Mouse (Mus musculus) adrenal gland, postnatal 36 days (tissue): Measurements from ENCODE around the gene Tmem39b. TPM values are rescaled to one million over a fixed set of nuclear protein-coding genes. Genes with fewer than 3 reads are reported as not detected.

Source experiments
- DNase-seq, 2 experiments: peaks; one replicate each; pipeline ENCODE4 v3.0.0; 2021; ENCODE audit warnings: mixed read lengths in 1 of 2
- total RNA-seq, 2 experiments: library from RNA; stranded (reverse); gene quantifications; 2 replicates each; pipeline ENCODE4 v1.2.3; 2021

The Tmem39b gene
- total RNA-seq, 2 experiments from 2014 or later: 11.0 to 13.3 TPM

DNA sequence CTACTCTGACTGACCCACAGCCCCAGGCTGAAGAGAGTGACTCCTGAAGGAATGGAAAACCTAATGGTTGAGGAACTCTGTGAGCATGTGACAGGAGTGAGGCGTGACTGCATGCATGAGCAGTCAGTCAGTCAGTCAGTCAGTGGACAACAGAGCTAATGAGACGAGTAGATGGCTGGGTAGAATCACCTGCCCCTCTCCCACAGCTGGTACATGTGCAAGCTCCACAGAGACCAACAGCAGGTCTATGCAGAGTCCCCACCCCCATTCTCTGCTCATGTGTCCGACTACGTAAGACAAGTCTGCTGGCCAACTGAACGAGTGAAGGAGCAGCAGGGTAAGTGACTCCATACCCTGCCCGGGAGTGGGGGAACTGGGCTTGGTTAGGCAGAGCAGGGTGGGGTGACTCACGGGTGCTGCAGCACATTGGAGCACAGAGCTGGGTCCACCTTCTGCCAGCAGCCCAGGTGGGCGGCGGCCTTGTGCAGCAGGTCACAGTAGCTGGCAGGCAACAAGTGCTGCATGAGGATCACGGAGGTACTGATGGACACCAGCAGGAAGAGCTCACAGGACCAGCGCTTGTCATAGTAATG lies 12.6 kb downstream of the Tmem39b start:
- no peak for DNase-seq

DNA sequence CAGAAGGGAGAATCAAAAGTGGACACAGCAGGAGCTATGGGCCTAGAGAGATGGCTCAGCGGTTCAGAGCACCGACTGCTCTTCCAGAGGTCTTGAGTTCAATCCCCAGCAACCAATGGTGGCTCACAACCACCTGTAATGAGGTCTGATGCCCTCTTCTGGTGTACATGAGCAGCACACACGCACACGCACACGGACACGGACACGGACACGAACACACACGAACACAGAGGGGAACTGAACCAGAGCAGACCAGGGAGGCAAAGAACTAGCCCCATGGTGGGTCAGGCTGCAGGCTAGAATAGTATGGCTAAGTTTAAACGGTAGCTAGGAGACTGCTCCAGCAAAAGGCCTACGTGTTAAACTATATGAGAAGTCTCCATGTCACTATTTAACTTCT lies 14.8 kb downstream of the Tmem39b start:
- no peak for DNase-seq

DNA sequence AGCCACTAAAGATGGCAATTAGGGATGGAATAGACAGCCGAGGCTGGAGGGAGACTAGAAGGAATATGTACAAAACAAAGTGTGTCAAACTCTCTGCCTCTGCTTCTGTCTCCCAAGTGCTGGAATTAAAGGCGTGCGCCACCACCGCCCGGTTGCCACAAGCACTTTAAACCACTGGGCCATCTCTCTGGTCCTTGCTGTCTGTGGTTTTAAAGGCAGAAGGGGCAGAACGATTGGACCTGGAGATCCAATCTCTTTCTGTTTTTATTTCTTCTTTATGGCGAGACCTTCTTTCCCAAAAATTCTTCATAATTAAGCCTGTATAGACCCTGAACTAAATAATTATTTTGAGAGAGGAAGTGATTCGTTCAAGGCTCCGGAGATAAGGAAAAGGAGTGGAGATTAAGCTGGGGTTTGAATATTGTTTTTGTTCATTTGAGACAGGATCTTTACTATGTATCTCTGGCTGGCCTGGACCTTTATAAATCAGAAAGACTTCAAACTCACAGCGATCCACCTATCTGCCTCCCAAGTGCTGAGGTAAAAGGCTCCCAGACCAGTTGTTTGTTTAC lies 23.7 kb downstream of the Tmem39b start:
- no peak for DNase-seq

DNA sequence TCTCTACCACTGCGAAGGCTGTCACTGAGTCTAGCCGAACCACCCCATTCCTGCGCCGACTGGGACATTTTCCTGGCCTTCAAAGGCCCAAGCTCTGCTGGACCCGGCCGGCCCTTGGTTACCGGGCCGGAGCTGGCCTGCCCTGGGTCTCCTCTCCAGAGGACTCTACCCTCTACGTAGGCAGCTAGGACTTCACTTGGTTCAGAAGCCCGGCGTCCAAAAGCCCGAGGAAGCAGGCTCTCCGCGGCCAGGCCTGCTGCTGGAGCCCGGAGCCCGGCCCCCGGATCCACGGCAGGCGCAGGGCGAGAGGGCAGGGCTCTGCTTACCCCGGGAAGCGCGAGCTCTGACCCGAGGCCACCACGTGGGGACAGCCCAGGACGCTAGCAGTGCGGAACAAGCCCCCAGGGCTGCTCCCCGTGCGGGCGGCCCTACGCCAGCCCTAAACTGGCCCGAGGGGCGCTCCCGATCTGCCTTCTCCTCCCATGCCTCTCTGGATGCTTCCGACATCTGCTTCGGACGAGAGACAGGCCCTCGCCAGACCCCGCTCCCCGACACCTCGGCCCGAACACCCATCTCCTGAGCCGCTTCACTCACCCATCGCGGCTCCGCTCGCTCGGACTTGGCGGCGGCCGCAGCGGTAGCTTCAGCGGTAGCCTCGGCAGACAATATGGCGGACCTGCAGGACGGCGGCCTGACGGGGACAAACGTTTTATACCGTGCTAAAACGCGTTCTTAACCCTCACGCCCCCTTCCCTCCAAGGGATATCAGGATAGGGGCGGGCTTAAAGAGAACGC lies 24.4 kb downstream of the Tmem39b start, which contains the start of gene Kpna6:
Kpna6 (minus strand) TSS at position 685 of the 795 bp plus-strand sequence.
- peak; percentile 92 to 93 for DNase-seq

DNA sequence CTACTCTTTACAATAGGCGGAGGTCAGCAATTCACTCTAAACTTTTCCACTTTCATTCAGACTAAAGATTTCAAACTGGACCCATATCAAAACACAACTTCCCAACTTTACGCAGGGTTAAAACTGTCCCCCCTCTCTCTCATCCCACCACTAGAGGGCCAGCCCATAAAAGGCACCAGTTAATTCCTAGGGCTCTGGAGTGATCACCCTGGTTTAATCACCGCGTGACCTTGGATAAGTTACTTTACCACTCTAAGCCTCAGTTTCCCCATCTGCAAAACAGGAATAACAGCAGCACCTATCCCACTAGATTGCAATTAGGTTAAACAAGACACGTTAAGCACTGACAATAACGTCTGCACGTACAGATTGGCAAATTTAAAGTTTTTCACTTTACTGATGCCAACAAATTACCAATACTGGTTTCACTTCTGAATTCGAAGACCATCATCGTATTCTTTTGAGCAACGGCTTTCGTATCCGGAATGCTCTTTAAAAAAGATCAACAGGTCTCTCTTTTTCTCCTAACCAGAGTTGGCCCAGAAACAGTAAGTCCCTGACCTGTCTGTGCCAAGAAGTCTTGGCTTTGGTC lies 25.1 kb downstream of the Tmem39b start:
- DNase-seq: peak; percentile 50 to 69

DNA sequence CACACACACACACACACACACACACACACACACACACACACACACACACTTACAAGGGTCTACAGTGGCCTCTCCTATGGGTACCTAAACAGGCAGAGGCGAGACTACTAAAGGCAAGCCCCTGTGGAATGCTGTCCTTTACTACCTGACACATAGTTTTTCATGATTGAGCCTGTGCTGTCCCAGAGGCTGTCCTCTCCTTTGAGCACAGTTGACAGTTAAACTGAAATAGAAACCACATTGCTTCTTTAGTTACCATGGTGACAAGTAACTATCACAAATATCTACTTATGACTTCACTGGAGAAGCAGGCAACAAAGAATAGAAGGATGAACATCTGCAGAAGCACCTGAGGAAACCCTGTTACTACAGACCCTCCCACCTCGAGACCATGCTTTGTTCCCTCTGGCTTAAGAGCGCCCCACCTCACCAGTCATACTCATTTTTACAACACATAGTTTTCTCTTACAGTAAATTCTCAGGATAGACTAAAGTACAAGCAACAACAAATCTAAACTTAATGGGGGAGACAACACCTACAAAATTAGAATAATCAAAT lies 34.3 kb downstream of the Tmem39b start:
- no peak for DNase-seq

DNA sequence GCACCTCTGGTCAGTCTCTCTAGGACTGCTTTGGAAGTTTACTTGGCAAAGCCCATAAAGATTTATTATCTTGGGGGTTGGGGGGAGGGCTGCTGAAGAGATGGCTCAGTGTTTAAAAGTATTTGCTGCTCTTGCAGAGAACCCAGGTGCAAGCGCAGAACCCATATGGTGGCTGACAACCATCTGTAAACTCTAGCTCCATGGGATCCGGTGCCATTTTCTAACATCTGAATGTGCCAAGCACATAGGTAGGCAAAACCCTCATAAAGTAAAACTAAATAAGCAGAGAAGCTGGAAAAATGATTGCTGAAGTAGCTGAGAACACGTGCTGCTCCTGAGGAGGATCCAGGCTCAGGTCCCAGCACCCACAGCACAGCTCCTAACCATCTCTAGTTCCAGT lies 35.1 kb downstream of the Tmem39b start:
- no peak for DNase-seq

DNA sequence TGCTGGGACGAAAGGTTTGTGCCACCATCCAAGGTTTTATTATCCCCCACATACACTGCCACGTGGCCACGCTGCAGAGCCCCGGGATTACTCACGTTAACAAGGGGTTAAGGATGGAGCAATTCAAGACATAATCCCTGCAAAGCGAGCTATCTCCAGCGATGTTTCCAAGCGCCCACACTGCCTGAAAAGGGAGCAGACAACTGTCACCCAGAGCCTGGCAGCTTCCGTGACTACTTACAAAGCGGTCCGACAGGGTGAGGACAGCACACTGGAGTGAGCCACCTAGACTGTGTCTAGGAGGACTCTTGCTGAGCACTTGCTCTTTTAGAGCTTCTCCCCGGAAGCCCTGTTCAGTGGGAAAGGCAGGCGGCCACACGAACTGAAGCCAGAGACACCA lies 41.9 kb downstream of the Tmem39b start:
- DNase-seq: no peak

DNA sequence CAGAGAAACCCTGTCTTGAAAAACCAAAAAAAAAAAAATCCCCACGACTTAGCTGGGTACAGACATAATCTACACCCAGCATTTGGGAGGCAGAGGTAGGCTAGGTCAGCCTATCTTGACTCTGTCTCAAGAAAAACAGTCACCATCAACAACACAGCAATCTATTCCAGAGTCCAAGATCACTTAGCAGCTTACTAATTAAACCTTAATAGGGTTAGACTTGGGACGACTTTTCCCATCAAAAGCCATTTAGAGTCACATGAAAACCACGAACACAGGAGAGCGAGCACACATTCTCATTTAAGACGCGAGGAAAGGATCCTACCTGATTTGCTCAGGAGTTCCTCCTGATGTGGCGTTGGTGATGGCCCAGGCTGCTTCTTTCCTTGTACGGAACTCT lies 46.3 kb downstream of the Tmem39b start:
- DNase-seq: no peak

DNA sequence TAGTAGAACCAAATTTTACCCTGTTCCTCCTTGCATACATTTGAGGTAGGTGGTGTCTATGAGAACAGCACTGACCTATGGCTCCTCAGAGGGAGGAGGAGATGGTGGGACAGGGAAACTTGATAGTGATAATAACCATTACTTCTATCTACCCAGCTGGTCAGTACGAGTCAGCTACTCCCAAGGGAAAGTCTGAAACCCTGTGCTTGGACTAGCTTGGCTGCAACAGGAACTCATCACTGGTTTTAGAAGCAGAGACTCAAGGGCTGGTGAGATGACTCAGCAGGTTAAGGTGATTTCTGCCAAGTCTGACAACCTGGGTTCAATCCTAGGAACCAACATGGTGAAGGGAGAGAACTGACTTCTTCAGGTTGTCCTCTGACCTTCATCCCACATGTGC lies 48.0 kb downstream of the Tmem39b start:
- no peak for DNase-seq

DNA sequence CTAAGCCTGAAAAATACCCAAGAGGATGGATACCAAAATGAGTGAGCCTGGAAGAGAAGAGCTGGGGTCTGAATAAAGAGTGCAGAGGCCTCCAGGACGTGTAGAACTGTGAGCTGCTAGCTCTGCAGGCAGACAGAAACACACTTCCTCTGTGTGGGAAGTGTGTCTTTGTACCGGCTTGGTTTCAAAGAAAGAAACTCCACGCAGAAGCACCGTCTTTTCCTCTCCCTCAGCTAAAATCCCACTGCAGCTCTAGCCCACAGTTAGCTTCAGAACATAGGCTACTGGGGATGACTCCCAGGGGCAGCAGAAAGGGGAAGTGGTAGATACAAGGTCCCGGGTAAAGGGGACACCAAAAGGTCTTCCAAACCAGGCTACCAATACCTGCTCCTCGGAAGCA lies 51.4 kb downstream of the Tmem39b start:
- no peak for DNase-seq

DNA sequence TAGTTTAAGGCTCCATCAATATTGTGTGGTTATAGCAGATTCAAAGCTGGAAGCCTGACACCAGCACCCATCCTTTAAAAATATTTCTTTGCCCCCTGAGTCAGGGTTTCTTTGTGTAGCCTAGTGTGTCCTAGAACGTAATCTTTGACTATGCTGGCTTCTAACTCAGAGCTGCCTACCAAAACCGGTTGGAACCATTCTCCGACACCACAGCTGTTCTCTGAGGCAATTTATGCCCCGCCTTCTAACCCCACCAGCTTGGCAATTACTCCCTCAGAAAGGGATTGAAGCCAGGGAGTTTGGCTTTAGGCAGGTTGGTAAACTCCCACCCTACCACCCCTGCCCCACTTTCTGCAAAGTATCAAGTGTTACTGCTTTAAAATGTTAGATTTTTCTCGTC lies 54.9 kb downstream of the Tmem39b start:
- no peak for DNase-seq

DNA sequence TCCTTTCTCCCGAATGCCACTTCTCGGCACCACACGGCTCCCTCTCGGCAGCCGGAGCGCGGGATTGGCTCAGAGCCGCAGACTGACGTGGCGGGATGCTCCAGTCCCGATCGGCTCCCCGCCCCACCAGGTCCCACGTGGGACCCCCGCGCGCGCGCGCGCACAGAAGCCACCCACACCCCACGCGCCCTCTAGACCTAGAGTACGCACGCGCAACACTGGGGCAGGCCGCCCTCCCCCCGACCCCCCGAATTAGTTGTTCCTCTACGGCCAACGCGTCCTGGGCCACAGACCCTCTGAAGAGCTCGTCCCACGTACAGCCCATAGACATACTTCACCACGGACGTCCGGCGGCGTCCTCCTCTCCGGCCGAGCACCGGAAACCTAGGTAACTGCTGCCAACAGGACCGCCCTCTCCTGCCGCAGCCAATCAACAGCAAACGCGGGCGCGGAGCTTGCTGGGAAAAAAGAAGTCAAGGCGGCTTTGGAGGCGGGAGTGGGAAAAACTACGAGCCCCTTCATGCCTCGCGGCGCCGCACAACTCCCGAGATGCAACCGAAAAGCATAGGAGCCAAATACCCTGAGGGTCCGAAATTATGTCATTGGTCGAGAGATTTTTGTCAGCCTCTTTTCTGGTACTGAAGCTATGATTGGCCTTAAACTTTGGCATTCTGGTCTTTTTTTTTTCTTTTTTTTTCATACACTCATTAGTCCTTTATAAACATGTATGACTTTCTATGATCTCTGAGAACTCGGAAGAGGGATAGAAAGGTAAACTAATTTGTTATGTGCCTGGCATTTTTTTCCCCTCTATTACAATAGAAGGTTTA lies 55.8 kb downstream of the Tmem39b start, which contains the start of gene Txlna:
Txlna (minus strand) TSS at position 428 of the 830 bp plus-strand sequence.
- peak; percentile 97 to 98 for DNase-seq

DNA sequence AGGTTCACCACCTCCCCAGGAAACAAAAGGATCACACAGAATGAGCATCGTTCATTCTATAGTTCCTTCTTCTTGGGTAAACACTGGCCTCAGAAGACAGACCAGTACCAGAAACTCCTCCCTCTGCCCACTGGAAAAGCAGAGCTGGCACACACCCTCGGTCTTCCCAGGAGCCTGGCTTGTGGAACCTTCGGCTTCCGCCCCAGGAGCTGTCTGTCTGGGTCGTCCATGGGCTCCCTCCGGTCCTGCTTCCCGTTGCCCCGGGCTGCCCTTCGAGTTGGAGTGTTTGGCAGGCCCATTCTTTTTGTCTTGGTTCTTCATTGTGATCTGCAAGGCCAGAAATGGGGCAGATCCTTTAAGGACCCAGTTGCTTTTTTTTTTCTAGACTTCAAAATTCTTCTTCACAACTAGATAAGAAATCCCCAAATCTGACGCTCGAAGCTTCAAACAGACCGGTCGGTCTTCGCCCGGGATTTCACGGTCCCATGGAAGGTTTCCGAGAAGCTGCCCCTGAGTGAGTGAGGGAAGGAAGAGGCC lies 56.5 kb downstream of the Tmem39b start:
- peak; percentile 57 to 68 for DNase-seq

DNA sequence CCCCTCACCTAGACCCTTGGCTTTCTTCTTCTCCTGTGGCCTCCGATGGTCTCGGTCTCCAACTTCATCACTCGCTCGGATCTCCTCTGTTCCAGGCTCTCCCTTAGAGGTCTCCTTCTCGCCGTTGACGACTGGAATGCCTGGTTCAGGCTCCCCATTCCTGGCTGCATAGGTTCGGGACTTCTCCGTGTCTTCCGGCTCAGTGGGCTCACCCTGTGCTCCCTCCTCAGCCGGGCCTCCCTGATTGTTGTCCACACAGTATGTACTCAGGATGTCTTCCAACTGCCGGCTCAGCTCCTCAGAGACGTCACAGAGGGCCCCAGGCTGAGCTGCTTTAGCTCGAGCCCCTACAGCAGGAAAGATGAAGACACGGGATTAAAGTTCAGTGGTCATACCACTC lies 57.4 kb downstream of the Tmem39b start:
- DNase-seq: no peak

DNA sequence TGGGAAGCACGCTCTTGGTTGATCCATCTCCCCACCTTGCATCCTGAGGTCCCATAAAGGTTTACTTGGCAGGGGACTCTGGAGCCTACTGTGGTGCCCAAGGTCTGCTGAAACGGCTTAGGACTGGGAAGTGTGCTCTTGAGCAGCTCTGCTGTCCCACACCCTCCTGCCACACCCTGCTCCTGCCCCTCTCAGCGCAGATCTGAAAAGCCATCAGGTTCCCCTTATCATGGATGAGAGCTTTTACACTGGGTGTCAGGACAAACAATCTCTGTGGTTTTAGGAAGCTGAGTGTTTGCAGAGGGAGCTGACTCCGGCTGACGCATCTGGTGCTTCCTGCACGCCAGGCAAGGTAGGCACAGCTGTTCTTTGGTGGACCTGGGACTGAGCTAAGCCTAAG lies 62.8 kb downstream of the Tmem39b start:
- DNase-seq: no peak

DNA sequence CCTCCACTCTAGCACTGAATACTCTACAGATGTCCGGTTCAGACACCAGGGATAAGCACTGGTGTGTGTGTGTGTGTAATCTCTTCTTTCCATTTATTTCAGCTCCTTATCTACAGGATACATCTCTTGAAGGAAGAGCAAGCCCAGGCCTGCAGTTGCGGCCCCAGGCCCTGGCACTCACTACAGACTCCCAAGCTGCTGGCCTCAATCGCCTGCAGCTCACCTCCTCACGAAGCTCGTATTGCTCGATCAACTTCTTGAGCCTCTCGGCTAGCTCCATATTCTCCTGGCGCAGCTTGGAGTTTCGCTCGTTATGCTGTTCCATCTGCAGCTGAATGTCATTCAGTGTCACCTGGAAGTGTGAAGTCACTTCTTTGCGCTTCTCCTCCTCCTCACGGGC lies 64.8 kb downstream of the Tmem39b start:
- DNase-seq: no peak

DNA sequence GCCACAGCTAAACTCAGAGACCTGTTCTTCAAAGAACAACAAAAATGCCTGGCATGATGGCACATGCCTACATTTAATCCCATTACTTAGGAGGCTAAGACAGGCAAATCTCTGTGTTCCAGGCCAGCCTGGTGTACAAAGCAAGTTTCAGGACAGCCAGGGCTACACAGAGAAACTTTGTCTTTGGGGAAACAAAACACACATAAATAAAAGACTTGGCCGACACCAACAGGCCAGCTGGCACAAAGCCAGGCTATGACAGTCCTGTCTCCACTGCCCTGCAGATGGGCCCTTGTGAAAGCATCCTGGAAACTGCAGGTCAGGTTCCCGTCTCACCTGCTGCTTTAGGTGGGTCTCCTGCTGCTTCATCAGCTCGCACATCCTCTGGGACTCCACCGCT lies 65.7 kb downstream of the Tmem39b start:
- peak; percentile 71 to 80 for DNase-seq
